25 mouse cellular contexts compared by ENCODE assay signal in genomic region chr9:63889570-63889969, GRCm38 (mm10).
DNase-seq lines count a peak whose midpoint lies in the region; ATAC-seq and TF ChIP-seq lines count a peak whose summit lies in the region.
"Had no signal": no experiment of that assay in that cellular context is flagged by ENCODE, and none has a peak within 500 bp of the region (broad histone marks: within the 10 kb centered on the region; RNA-seq: fewer than 3 reads in every experiment).

No protein-coding gene starts in this region.

- no peak overlapping the region for H3K9ac ChIP-seq in heart, embryonic 11.5 days (ENCODE audit: low read depth, low read length)
- H3K9ac ChIP-seq in midbrain, embryonic 11.5 days (ENCODE audit: low read length) = no peak overlapping the region
- H3K9ac ChIP-seq: embryonic facial prominence, embryonic 12.5 days; embryonic facial prominence, embryonic 15.5 days; forebrain, postnatal 0 days; hindbrain, embryonic 14.5 days had no signal

- 78% methylated on average over 6 of the region's 6 CpGs for WGBS in heart, embryonic 10.5 days
- 67% methylated on average over 6 of the region's 6 CpGs for WGBS in heart, embryonic 11.5 days (ENCODE audit: insufficient replicate concordance)
- WGBS in kidney, adult 2 months = 56% methylated on average over 6 of the region's 6 CpGs
- WGBS in midbrain, embryonic 11.5 days = 71% methylated on average over 6 of the region's 6 CpGs
- WGBS in midbrain, embryonic 10.5 days = 80% methylated on average over 6 of the region's 6 CpGs

- H3K36me3 ChIP-seq in heart, embryonic 10.5 days = no peaks in the 10 kb centered on the region
- no peaks in the 10 kb centered on the region for H3K36me3 ChIP-seq in heart, embryonic 11.5 days (ENCODE audit: control insufficient read depth, insufficient read depth, low read length)
- no peaks in the 10 kb centered on the region for H3K36me3 ChIP-seq in kidney, adult 2 months (ENCODE audit: control insufficient read depth, insufficient read depth, low read length)
- H3K36me3 ChIP-seq in midbrain, embryonic 11.5 days (ENCODE audit: control insufficient read depth, insufficient read depth, low read length) = no peaks in the 10 kb centered on the region
- no peaks in the 10 kb centered on the region for H3K36me3 ChIP-seq in midbrain, embryonic 10.5 days
- H3K36me3 ChIP-seq: embryonic facial prominence, embryonic 12.5 days; embryonic facial prominence, embryonic 15.5 days had no signal

- H3K27ac ChIP-seq in heart, embryonic 10.5 days = peak overlapping the region; percentile 37; the same call in 1 of the 2 replicates
- no peak overlapping the region for H3K27ac ChIP-seq in heart, embryonic 11.5 days (ENCODE audit: low read depth, low read length)
- no peak overlapping the region for H3K27ac ChIP-seq in kidney, adult 2 months (ENCODE audit: insufficient read depth, low read depth, low read length)
- H3K27ac ChIP-seq in midbrain, embryonic 11.5 days (ENCODE audit: low read depth, low read length) = no peak overlapping the region
- H3K27ac ChIP-seq in midbrain, embryonic 10.5 days (replicated peaks) = no peak overlapping the region
- H3K27ac ChIP-seq: embryonic facial prominence, embryonic 12.5 days; embryonic facial prominence, embryonic 15.5 days; gastrocnemius, adult 2 months; hindbrain, embryonic 14.5 days; hindbrain, postnatal 0 days had no signal

- ATAC-seq in heart, embryonic 11.5 days (replicated peaks; ENCODE audit: insufficient number of reproducible peaks, low FRiP score, low TSS enrichment) = no peak
- ATAC-seq in midbrain, embryonic 11.5 days (ENCODE audit: low FRiP score) = no peak
- ATAC-seq: activated CD4-positive, CD25-positive, alpha-beta regulatory T cell, adult 4 months; CD4-positive, CD25-positive, alpha-beta regulatory T cell, adult 4 months; forebrain, embryonic 14.5 days; forebrain, postnatal 0 days; hindbrain, postnatal 0 days; inflammation-experienced regulatory T-cells, adult 6 months; intestine, embryonic 16.5 days had no signal

- no peak for TF ChIP-seq CTCF in kidney, adult 2 months (conservative IDR thresholded peaks at IDR 0.05; ENCODE audit: insufficient read depth, insufficient read length, low read depth, low read length)

- TF ChIP-seq POLR2A in kidney, adult 2 months (IDR thresholded peaks at IDR 0.05; ENCODE audit: low read depth, low read length) = no peak

- no peak overlapping the region for H3K4me3 ChIP-seq in heart, embryonic 10.5 days
- H3K4me3 ChIP-seq in heart, embryonic 11.5 days (ENCODE audit: low read depth, low read length) = no peak overlapping the region
- H3K4me3 ChIP-seq in kidney, adult 2 months (ENCODE audit: insufficient read depth, low read depth, low read length) = no peak overlapping the region
- no peak overlapping the region for H3K4me3 ChIP-seq in midbrain, embryonic 11.5 days (ENCODE audit: low read depth, low read length)
- no peak overlapping the region for H3K4me3 ChIP-seq in midbrain, embryonic 10.5 days
- H3K4me3 ChIP-seq: embryonic facial prominence, embryonic 12.5 days; embryonic facial prominence, embryonic 15.5 days; gastrocnemius, adult 2 months had no signal

- peaks cover 25% of the 10 kb centered on the region for H3K4me1 ChIP-seq in heart, embryonic 10.5 days
- H3K4me1 ChIP-seq in heart, embryonic 11.5 days (ENCODE audit: control insufficient read depth, insufficient read depth, low read length) = no peaks in the 10 kb centered on the region
- H3K4me1 ChIP-seq in kidney, adult 2 months (ENCODE audit: control insufficient read depth, insufficient read depth, low read length) = peaks cover 5% of the 10 kb centered on the region; the same call in 1 of the 2 replicates
- H3K4me1 ChIP-seq in midbrain, embryonic 11.5 days (ENCODE audit: control insufficient read depth, insufficient read depth, low read length) = no peaks in the 10 kb centered on the region
- peaks cover 10% of the 10 kb centered on the region for H3K4me1 ChIP-seq in midbrain, embryonic 10.5 days
- H3K4me1 ChIP-seq: embryonic facial prominence, embryonic 12.5 days had no signal

- DNase-seq in heart, embryonic 10.5 days (ENCODE audit: low spot score) = no peak
- DNase-seq in kidney, adult 2 months = peak; percentile 30
- no peak for DNase-seq in kidney, postnatal 4 days
- DNase-seq in midbrain, embryonic 11.5 days (ENCODE audit: low spot score, missing footprints) = peak; percentile 60
- DNase-seq in midbrain, embryonic 10.5 days (ENCODE audit: low spot score) = no peak
- no peak for DNase-seq in spleen, postnatal 4 days (ENCODE audit: low spot score in 2 of 2)
- DNase-seq: cerebellum, adult 11 months; cerebellum, adult 2 months; cerebellum, adult 9-11 months; cerebellum, postnatal 25 days; forebrain, postnatal 0 days; gastrocnemius, adult 2 months; gastrocnemius, postnatal 14 days; heart, adult 11 months; heart, postnatal 4 days had no signal

- no peaks in the 10 kb centered on the region for H3K9me3 ChIP-seq in heart, embryonic 10.5 days
- no peaks in the 10 kb centered on the region for H3K9me3 ChIP-seq in heart, embryonic 11.5 days (replicated peaks; ENCODE audit: control insufficient read depth, low read length)
- no peaks in the 10 kb centered on the region for H3K9me3 ChIP-seq in midbrain, embryonic 11.5 days (ENCODE audit: control insufficient read depth, low read length)
- no peaks in the 10 kb centered on the region for H3K9me3 ChIP-seq in midbrain, embryonic 10.5 days (replicated peaks)
- H3K9me3 ChIP-seq: embryonic facial prominence, embryonic 12.5 days; embryonic facial prominence, embryonic 15.5 days had no signal

- H3K27me3 ChIP-seq in heart, embryonic 10.5 days (ENCODE audit: insufficient read depth, poor library complexity, severe bottlenecking) = no peaks in the 10 kb centered on the region
- H3K27me3 ChIP-seq in heart, embryonic 11.5 days (ENCODE audit: control insufficient read depth, insufficient read depth, low read length) = no peaks in the 10 kb centered on the region
- no peaks in the 10 kb centered on the region for H3K27me3 ChIP-seq in kidney, adult 2 months (replicated peaks; ENCODE audit: control insufficient read depth, insufficient read depth, low read length)
- no peaks in the 10 kb centered on the region for H3K27me3 ChIP-seq in midbrain, embryonic 11.5 days (ENCODE audit: control insufficient read depth, insufficient read depth, low read length)
- no peaks in the 10 kb centered on the region for H3K27me3 ChIP-seq in midbrain, embryonic 10.5 days (ENCODE audit: low read depth, poor library complexity, severe bottlenecking)
- H3K27me3 ChIP-seq: embryonic facial prominence, embryonic 12.5 days; embryonic facial prominence, embryonic 15.5 days had no signal

- H3K4me2 ChIP-seq in heart, embryonic 11.5 days = no peak overlapping the region
- H3K4me2 ChIP-seq in midbrain, embryonic 11.5 days = no peak overlapping the region
- H3K4me2 ChIP-seq: embryonic facial prominence, embryonic 12.5 days; embryonic facial prominence, embryonic 15.5 days; hindbrain, embryonic 14.5 days had no signal

Comparison
In these comparisons a context has a peak if more than half of its experiments do, and no peak if none do; other contexts are left out.
1. DNase-seq: peak in kidney, adult 2 months (single experiment) and midbrain, embryonic 11.5 days (single experiment); none in heart, embryonic 10.5 days (single experiment), kidney, postnatal 4 days (0 of 2), midbrain, embryonic 10.5 days (single experiment) and spleen, postnatal 4 days (0 of 2).